Mouse (Mus musculus) erythroblast, adult 5-6 weeks (primary cell): ENCODE data around the gene Rspo1. TPM values are rescaled to one million over a fixed set of nuclear protein-coding genes. Genes with fewer than 3 reads are reported as not detected.

Source experiments
- ATAC-seq: replicated peaks from 2 replicates; pipeline ENCODE4 v1.8.0; 2016; ENCODE audit warnings: moderate number of reproducible peaks, mild to moderate bottlenecking, moderate TSS enrichment, inconsistent platforms; ENCODE audit not compliant: poor library complexity, low FRiP score, severe bottlenecking
- total RNA-seq, 2 experiments: library from RNA; stranded (forward) in 1 of 2; stranded (reverse) in 1 of 2; fragments of 150-400 nt in 1 of 2; fragments of 200-764, 138-1000 nt in 1 of 2; gene quantifications; 2 replicates each; pipeline versions ENCODE4 v1.2.3 to v1.2.4; 2015 to 2017; ENCODE audit warnings: low replicate concordance in 2 of 2

Gene Rspo1
- total RNA-seq, 2 experiments from 2014 or later: 0.58 TPM; not detected in 1

- ATAC-seq: no peak
Observed at GRCm38 (mm10) chr4:125015806-125016635, 29.8 kb downstream of the Rspo1 start, which contains the start of gene Gnl2. Gnl2 (plus strand) TSS chr4:125016585.

- ATAC-seq: no peak
Observed at GRCm38 (mm10) chr4:125017431-125017830, 31.2 kb downstream of the Rspo1 start.

GRCm38 (mm10) chr4:125020780-125021538 lies 34.7 kb downstream of the Rspo1 start:
- 0 out of 2 replicates have a peak, but pooled peaks have one; percentile 32 for ATAC-seq

GRCm38 (mm10) chr4:125029891-125030614 lies 43.8 kb downstream of the Rspo1 start:
- peak; percentile 100 for ATAC-seq

- ATAC-seq: no peak
Observed at GRCm38 (mm10) chr4:125034341-125034740, 48.1 kb downstream of the Rspo1 start.

GRCm38 (mm10) chr4:125044454-125044853 lies 58.2 kb downstream of the Rspo1 start:
- no peak for ATAC-seq

- no peak for ATAC-seq
Observed at GRCm38 (mm10) chr4:125055385-125055784, 69.2 kb downstream of the Rspo1 start.

GRCm38 (mm10) chr4:125056476-125056875 lies 70.2 kb downstream of the Rspo1 start:
- ATAC-seq: no peak

GRCm38 (mm10) chr4:125057273-125057672 lies 71.0 kb downstream of the Rspo1 start:
- ATAC-seq: no peak

GRCm38 (mm10) chr4:125058033-125058432 lies 71.8 kb downstream of the Rspo1 start:
- ATAC-seq: no peak

Other genes starting within 250 kb of the Rspo1 start
- 27.3 and 37.0 TPM in 2 replicates for gene Inpp5b, start 244.6 kb upstream of the Rspo1 start, total RNA-seq (2015; ENCODE audit: low replicate concordance)
- 15.2 and 15.8 TPM in 2 replicates for gene Inpp5b, start 244.6 kb upstream of the Rspo1 start, total RNA-seq (2017; ENCODE audit: low replicate concordance)
- gene Mtf1, start 184.3 kb upstream of the Rspo1 start, total RNA-seq (2015; ENCODE audit: low replicate concordance): 5.2 and 5.4 TPM in 2 replicates
- 8.6 and 17.4 TPM in 2 replicates for gene Mtf1, start 184.3 kb upstream of the Rspo1 start, total RNA-seq (2017; ENCODE audit: low replicate concordance)
- gene Yrdc, start 135.8 kb upstream of the Rspo1 start, total RNA-seq (2015; ENCODE audit: low replicate concordance): 8.2 and 14.0 TPM in 2 replicates
- gene Yrdc, start 135.8 kb upstream of the Rspo1 start, total RNA-seq (2017; ENCODE audit: low replicate concordance): 1.2 and 1.5 TPM in 2 replicates
- 5.8 TPM in 1 of 2 replicates, not detected in the other for gene 1110065P20Rik, start 135.2 kb upstream of the Rspo1 start, total RNA-seq (2015; ENCODE audit: low replicate concordance)
- gene 1110065P20Rik, start 135.2 kb upstream of the Rspo1 start, total RNA-seq (2017; ENCODE audit: low replicate concordance): 0.70 and 3.3 TPM in 2 replicates
- gene Maneal, start 124.3 kb upstream of the Rspo1 start, total RNA-seq (2015; ENCODE audit: low replicate concordance): not detected in 2 replicates
- not detected in 2 replicates for gene Maneal, start 124.3 kb upstream of the Rspo1 start, total RNA-seq (2017; ENCODE audit: low replicate concordance)
- gene Epha10, start 105.5 kb upstream of the Rspo1 start, total RNA-seq (2015; ENCODE audit: low replicate concordance): not detected in 2 replicates
- gene Epha10, start 105.5 kb upstream of the Rspo1 start, total RNA-seq (2017; ENCODE audit: low replicate concordance): not detected in 2 replicates
- 0.38 and 0.84 TPM in 2 replicates for gene 9930104L06Rik, start 49.4 kb upstream of the Rspo1 start, total RNA-seq (2015; ENCODE audit: low replicate concordance)
- 3.2 and 6.1 TPM in 2 replicates for gene 9930104L06Rik, start 49.4 kb upstream of the Rspo1 start, total RNA-seq (2017; ENCODE audit: low replicate concordance)
- gene Cdca8, start 47.1 kb upstream of the Rspo1 start, total RNA-seq (2015; ENCODE audit: low replicate concordance): 50.9 and 62.5 TPM in 2 replicates
- gene Cdca8, start 47.1 kb upstream of the Rspo1 start, total RNA-seq (2017; ENCODE audit: low replicate concordance): 52.7 and 74.9 TPM in 2 replicates
- 11.1 and 36.6 TPM in 2 replicates for gene Gnl2, start 30.2 kb downstream of the Rspo1 start, total RNA-seq (2015; ENCODE audit: low replicate concordance)
- 27.7 and 30.8 TPM in 2 replicates for gene Gnl2, start 30.2 kb downstream of the Rspo1 start, total RNA-seq (2017; ENCODE audit: low replicate concordance)
- not detected in 2 replicates for gene Dnali1, start 79.3 kb downstream of the Rspo1 start, total RNA-seq (2015; ENCODE audit: low replicate concordance)
- gene Dnali1, start 79.3 kb downstream of the Rspo1 start, total RNA-seq (2017; ENCODE audit: low replicate concordance): not detected in 2 replicates
- 5.9 and 9.8 TPM in 2 replicates for gene Snip1, start 80.2 kb downstream of the Rspo1 start, total RNA-seq (2015; ENCODE audit: low replicate concordance)
- 7.5 and 17.4 TPM in 2 replicates for gene Snip1, start 80.2 kb downstream of the Rspo1 start, total RNA-seq (2017; ENCODE audit: low replicate concordance)
- 15.0 and 20.8 TPM in 2 replicates for gene Meaf6, start 98.7 kb downstream of the Rspo1 start, total RNA-seq (2015; ENCODE audit: low replicate concordance)
- 20.4 and 34.7 TPM in 2 replicates for gene Meaf6, start 98.7 kb downstream of the Rspo1 start, total RNA-seq (2017; ENCODE audit: low replicate concordance)
- 1.3 and 1.5 TPM in 2 replicates for gene Zc3h12a, start 141.4 kb downstream of the Rspo1 start, total RNA-seq (2015; ENCODE audit: low replicate concordance)
- gene Zc3h12a, start 141.4 kb downstream of the Rspo1 start, total RNA-seq (2017; ENCODE audit: low replicate concordance): 1.2 TPM in 1 of 2 replicates, not detected in the other